Mouse (Mus musculus): ENCODE data around the gene Tpi1.

Tpi1 gene

GRCm38 (mm10) chr6:124813933-124814332 is at the start of gene Tpi1:
Gene Tpi1, minus strand, starts transcription at chr6:124814296.
- peak; percentile 93 for DNase-seq

GRCm38 (mm10) chr6:124863125-124863657 is 49.1 kb upstream of the Tpi1 start:
- DNase-seq = no peak

- no peak for DNase-seq
Measured at GRCm38 (mm10) chr6:124862406-124863124, 48.5 kb upstream of the Tpi1 start.

GRCm38 (mm10) chr6:124861802-124862201 is 47.7 kb upstream of the Tpi1 start:
- DNase-seq = no peak

- DNase-seq = no peak
Measured at GRCm38 (mm10) chr6:124861266-124861665, 47.2 kb upstream of the Tpi1 start.

GRCm38 (mm10) chr6:124860511-124860910 is 46.4 kb upstream of the Tpi1 start:
- no peak for DNase-seq

- DNase-seq = peak; percentile 80
Measured at GRCm38 (mm10) chr6:124859725-124860124, 45.6 kb upstream of the Tpi1 start.

- DNase-seq = no peak
Measured at GRCm38 (mm10) chr6:124858561-124859318, 44.6 kb upstream of the Tpi1 start.

GRCm38 (mm10) chr6:124857840-124858530 is 43.9 kb upstream of the Tpi1 start:
- no peak for DNase-seq

GRCm38 (mm10) chr6:124856916-124857839 is 43.1 kb upstream of the Tpi1 start, which contains the start of gene P3h3:
Gene P3h3, minus strand, starts transcription at chr6:124857752.
- peak; percentile 73 for DNase-seq

- DNase-seq = peak; percentile 36
Measured at GRCm38 (mm10) chr6:124856321-124856720, 42.2 kb upstream of the Tpi1 start.

- no peak for DNase-seq
Measured at GRCm38 (mm10) chr6:124854647-124855046, 40.6 kb upstream of the Tpi1 start.

GRCm38 (mm10) chr6:124850535-124850934 is 36.4 kb upstream of the Tpi1 start:
- DNase-seq = no peak

GRCm38 (mm10) chr6:124847305-124847704 is 33.2 kb upstream of the Tpi1 start:
- DNase-seq = peak; percentile 85

- DNase-seq = no peak
Measured at GRCm38 (mm10) chr6:124840241-124841167, 26.4 kb upstream of the Tpi1 start, which contains the start of gene Gnb3. Gene Gnb3, minus strand, starts transcription at chr6:124840275.

GRCm38 (mm10) chr6:124839805-124840204 is 25.7 kb upstream of the Tpi1 start:
- DNase-seq = no peak

GRCm38 (mm10) chr6:124836411-124836810 is 22.3 kb upstream of the Tpi1 start:
- no peak for DNase-seq

GRCm38 (mm10) chr6:124835531-124835930 is 21.4 kb upstream of the Tpi1 start:
- no peak for DNase-seq

- DNase-seq = no peak
Measured at GRCm38 (mm10) chr6:124834512-124835081, 20.5 kb upstream of the Tpi1 start.

GRCm38 (mm10) chr6:124831649-124832048 is 17.6 kb upstream of the Tpi1 start:
- DNase-seq = no peak
